In genomic region chr5:36373246-36373891, GRCm38 (mm10) we compare ENCODE assay signal across 8 mouse cellular contexts. TPM values are rescaled to one million over a fixed set of nuclear protein-coding genes. Genes with fewer than 3 reads are reported as not detected.
DNase-seq lines count a peak whose midpoint lies in the region; ATAC-seq and TF ChIP-seq lines count a peak whose summit lies in the region.

No protein-coding gene starts in this region.

- H3K4me3 ChIP-seq in midbrain, embryonic 12.5 days = no peak overlapping the region
- H3K4me3 ChIP-seq in midbrain, postnatal 0 days (ENCODE audit: low read depth, low read length) = no peak overlapping the region
- no peak overlapping the region for H3K4me3 ChIP-seq in lung, embryonic 16.5 days (ENCODE audit: low read length)
- H3K4me3 ChIP-seq in stomach, postnatal 0 days (ENCODE audit: low read depth, low read length) = no peak overlapping the region

- ATAC-seq in midbrain, embryonic 12.5 days (ENCODE audit: low FRiP score, low read depth) = peak; percentile 27; the same call in 1 of the 2 replicates
- no peak for ATAC-seq in midbrain, postnatal 0 days (ENCODE audit: low FRiP score)
- ATAC-seq in inflammation-experienced regulatory T-cells, adult 6 months = peak; percentile 66
- peak; percentile 41; the same call in 1 of the 2 replicates for ATAC-seq in lung, embryonic 16.5 days (ENCODE audit: low read depth)
- ATAC-seq in stomach, postnatal 0 days (ENCODE audit: low FRiP score, low TSS enrichment) = peak; percentile 46

- peaks cover 47% of the 10 kb centered on the region for H3K4me1 ChIP-seq in midbrain, embryonic 12.5 days
- peaks cover 2% of the 10 kb centered on the region; the same call in 1 of the 2 replicates for H3K4me1 ChIP-seq in midbrain, postnatal 0 days (ENCODE audit: insufficient read depth, low read length)
- H3K4me1 ChIP-seq in lung, embryonic 16.5 days (replicated peaks; ENCODE audit: control insufficient read depth, insufficient read depth, low read length) = peaks cover 42% of the 10 kb centered on the region
- H3K4me1 ChIP-seq in stomach, postnatal 0 days (replicated peaks; ENCODE audit: control insufficient read depth, insufficient read depth) = peaks cover 19% of the 10 kb centered on the region

- TF ChIP-seq CTCF in midbrain, postnatal 0 days (IDR thresholded peaks at IDR 0.05) = no peak
- no peak for TF ChIP-seq CTCF in stomach, postnatal 0 days (IDR thresholded peaks at IDR 0.05; ENCODE audit: low read depth)

- H3K36me3 ChIP-seq in midbrain, embryonic 12.5 days = no peaks in the 10 kb centered on the region
- no peaks in the 10 kb centered on the region for H3K36me3 ChIP-seq in midbrain, postnatal 0 days (ENCODE audit: insufficient read depth, low read length)
- H3K36me3 ChIP-seq in lung, embryonic 16.5 days (ENCODE audit: control insufficient read depth, insufficient read depth, low read length) = no peaks in the 10 kb centered on the region
- no peaks in the 10 kb centered on the region for H3K36me3 ChIP-seq in stomach, postnatal 0 days (ENCODE audit: control insufficient read depth, insufficient read depth, low read length)

- H3K9ac ChIP-seq in midbrain, embryonic 12.5 days (replicated peaks) = no peak overlapping the region
- no peak overlapping the region for H3K9ac ChIP-seq in midbrain, postnatal 0 days (replicated peaks; ENCODE audit: low read length, poor library complexity, severe bottlenecking)
- peak overlapping the region; percentile 32; the same call in 1 of the 2 replicates for H3K9ac ChIP-seq in lung, embryonic 16.5 days (ENCODE audit: low read length)
- H3K9ac ChIP-seq in stomach, postnatal 0 days (ENCODE audit: low read length) = no peak overlapping the region

- no peaks in the 10 kb centered on the region for H3K9me3 ChIP-seq in midbrain, embryonic 12.5 days
- no peaks in the 10 kb centered on the region for H3K9me3 ChIP-seq in midbrain, postnatal 0 days (ENCODE audit: low read length)
- H3K9me3 ChIP-seq in lung, embryonic 16.5 days (ENCODE audit: control insufficient read depth, low read length) = no peaks in the 10 kb centered on the region
- no peaks in the 10 kb centered on the region for H3K9me3 ChIP-seq in stomach, postnatal 0 days (ENCODE audit: control insufficient read depth, low read length)

- H3K27me3 ChIP-seq in midbrain, embryonic 12.5 days = peaks cover 30% of the 10 kb centered on the region
- no peaks in the 10 kb centered on the region for H3K27me3 ChIP-seq in midbrain, postnatal 0 days (ENCODE audit: insufficient read depth, low read length)
- no peaks in the 10 kb centered on the region for H3K27me3 ChIP-seq in lung, embryonic 16.5 days (ENCODE audit: control insufficient read depth, insufficient read depth, low read depth, low read length)
- H3K27me3 ChIP-seq in stomach, postnatal 0 days (ENCODE audit: control insufficient read depth, insufficient read depth, low read length) = no peaks in the 10 kb centered on the region

- WGBS in midbrain, embryonic 12.5 days = 38% methylated on average over 11 of the region's 11 CpGs
- 43% methylated on average over 11 of the region's 11 CpGs for WGBS in midbrain, postnatal 0 days
- whole genome bisulfite sequencing in lung, embryonic 16.5 days = 22% methylated on average over 11 of the region's 11 CpGs
- 19% methylated on average over 11 of the region's 11 CpGs for WGBS in stomach, postnatal 0 days

- no peak overlapping the region for H3K27ac ChIP-seq in midbrain, embryonic 12.5 days (replicated peaks)
- no peak overlapping the region for H3K27ac ChIP-seq in midbrain, postnatal 0 days (ENCODE audit: low read depth, low read length)
- peak overlapping the region; percentile 36 for H3K27ac ChIP-seq in lung, embryonic 16.5 days (ENCODE audit: low read length)
- H3K27ac ChIP-seq in stomach, postnatal 0 days (replicated peaks) = peak overlapping the region; percentile 56

- H3K4me2 ChIP-seq in midbrain, embryonic 12.5 days (replicated peaks) = no peak overlapping the region
- H3K4me2 ChIP-seq in midbrain, postnatal 0 days (ENCODE audit: low read depth, low read length, poor library complexity, severe bottlenecking) = no peak overlapping the region
- H3K4me2 ChIP-seq in lung, embryonic 16.5 days (ENCODE audit: low read depth, low read length) = no peak overlapping the region
- no peak overlapping the region for H3K4me2 ChIP-seq in stomach, postnatal 0 days (replicated peaks; ENCODE audit: low read depth)

- no peak for DNase-seq in midbrain, postnatal 0 days (ENCODE audit: low spot score)
- peak; percentile 76 for DNase-seq in embryo, embryonic 10.5 days (ENCODE audit: low spot score)
- peak; percentile 69 for DNase-seq in stomach, postnatal 0 days (ENCODE audit: low spot score)
- no peak for DNase-seq in testis, postnatal 10 days (ENCODE audit: low spot score)
- no peak for DNase-seq in cerebellum, postnatal 36 days

- TF ChIP-seq EP300 in stomach, postnatal 0 days (optimal IDR thresholded peaks at IDR 0.05) = no peak

RNA-seq across cellular contexts. Expression of gene Sorcs2, which starts 24.6 kb away (rescaled TPM):
- polyA plus RNA-seq in midbrain, embryonic 12.5 days (2016; fragmentation: Nextera tagmentation; extraction: Ambion mirVana) = 13.2 and 17.4 TPM in 2 replicates
- 49.2 and 50.3 TPM in 2 replicates for total RNA-seq in midbrain, postnatal 0 days (2014; rRNA removed)
- 14.1 and 16.1 TPM in 2 replicates for polyA plus RNA-seq in midbrain, postnatal 0 days (2015; fragmentation: Nextera tagmentation; extraction: Ambion mirVana)
- polyA plus RNA-seq in inflammation-experienced regulatory T-cells, adult 6 months (2017; shearing (Covaris generic)) = 1 to 10 TPM in 2 of 3 experiments, not detected in 1; 2.9 to 3.9 TPM
- polyA plus RNA-seq in lung, embryonic 16.5 days (2015; fragmentation: Nextera tagmentation; extraction: Ambion mirVana) = 20.6 and 21.8 TPM in 2 replicates
- polyA plus RNA-seq in stomach, postnatal 0 days (2015; fragmentation: Nextera tagmentation; extraction: Ambion mirVana) = 3.1 and 4.2 TPM in 2 replicates

Comparison
In these comparisons a context has a peak if more than half of its experiments do, and no peak if none do; other contexts are left out.
1. H3K27ac ChIP-seq: peak in lung, embryonic 16.5 days (single experiment) and stomach, postnatal 0 days (single experiment); none in midbrain, embryonic 12.5 days (single experiment) and midbrain, postnatal 0 days (single experiment).
2. DNase-seq: peak in embryo, embryonic 10.5 days (single experiment) and stomach, postnatal 0 days (single experiment); none in midbrain, postnatal 0 days (single experiment), testis, postnatal 10 days (single experiment) and cerebellum, postnatal 36 days (0 of 2).